Mouse (Mus musculus) spleen, postnatal 36 days (tissue): ENCODE results near the gene Vmn1r41.

ENCODE experiments used
- DNase-seq, 2 experiments: peaks; one replicate each; pipeline ENCODE4 v3.0.0; 2022; ENCODE audit warnings: low spot score in 2 of 2, mixed read lengths in 1 of 2

Vmn1r41 gene

GRCm38 (mm10) chr6:89740466-89740865, at the start of gene Vmn1r41:
Vmn1r41 (plus strand) TSS chr6:89740766.
- no peak for DNase-seq

- DNase-seq: no peak
These were observed 33.9 kb upstream of the Vmn1r41 start for GRCm38 (mm10) chr6:89706624-89707023.

- no peak for DNase-seq
These were observed 33.3 kb upstream of the Vmn1r41 start, which contains the start of gene Vmn1r40 for GRCm38 (mm10) chr6:89707240-89707639. Vmn1r40 (plus strand) TSS chr6:89707540.

GRCm38 (mm10) chr6:89718051-89718450, 22.5 kb upstream of the Vmn1r41 start:
- DNase-seq: no peak

- DNase-seq: no peak
These were observed 2.2 kb downstream of the Vmn1r41 start for GRCm38 (mm10) chr6:89742811-89743210.

- no peak for DNase-seq
These were observed 49.7 kb downstream of the Vmn1r41 start for GRCm38 (mm10) chr6:89790231-89790630.
